Mouse (Mus musculus): ENCODE data around the gene Snx11. TPM values are rescaled to one million over a fixed set of nuclear protein-coding genes. Genes with fewer than 3 reads are reported as not detected.

The Snx11 gene
- total and polyA plus RNA-seq, 3 experiments, result 33.7 to 43.1 TPM; not detected in 1

- Histone ChIP-seq H3K27me3 (ENCODE audit: control insufficient read depth in 1 of 2, insufficient read depth in 2 of 2, low read length in 2 of 2) (no peaks in the 10 kb centered on the region), H3K4me3 (ENCODE audit: control insufficient read depth in 1 of 2, insufficient read depth in 1 of 2, low read depth in 2 of 2, low read length in 2 of 2) (no peak overlapping the region), H3K36me3 (ENCODE audit: control insufficient read depth in 1 of 2, insufficient read depth in 2 of 2, low read length in 2 of 2) (peaks cover 14 to 45% of the 10 kb centered on the region in 2 experiments), H3K9me3 (replicated peaks; ENCODE audit: insufficient read depth, low read length) (no peaks in the 10 kb centered on the region), H3K9ac (ENCODE audit: control insufficient read depth, low read depth, low read length, poor library complexity, severe bottlenecking) (no peak overlapping the region), H3K4me1 (ENCODE audit: control insufficient read depth in 1 of 2, insufficient read depth in 2 of 2, low read length in 2 of 2) (peaks cover 14 to 18% of the 10 kb centered on the region in 2 experiments; a peak in 3 of 4 replicates), H3K27ac (ENCODE audit: control insufficient read depth, low read depth, low read length) (no peak overlapping the region), H3K79me2 (ENCODE audit: control insufficient read depth, insufficient read depth, low read length, poor library complexity) (peaks cover 10% of the 10 kb centered on the region)
- TF ChIP-seq MYC (IDR thresholded peaks at IDR 0.05; ENCODE audit: low read depth, low read length), result no peak
- TF ChIP-seq MAZ (IDR thresholded peaks at IDR 0.05; ENCODE audit: low read depth, low read length), result no peak
- no peak for DNase-seq (ENCODE audit: low read depth, low spot score)
Measured at GRCm38 (mm10) chr11:96818128-96818710, 40.9 kb upstream of the Snx11 start.

- peaks cover 5 to 41% of the 10 kb centered on the region in 2 experiments for H3K36me3 ChIP-seq (ENCODE audit: control insufficient read depth in 1 of 2, insufficient read depth in 2 of 2, low read length in 2 of 2)
- H3K27ac ChIP-seq (ENCODE audit: control insufficient read depth, low read depth, low read length), result no peak overlapping the region
- DNase-seq (ENCODE audit: low read depth, low spot score), result no peak
- H3K4me1 ChIP-seq (ENCODE audit: control insufficient read depth in 1 of 2, insufficient read depth in 2 of 2, low read length in 2 of 2), result peaks cover 4 to 6% of the 10 kb centered on the region in 2 experiments; a peak in 2 of 4 replicates
- no peaks in the 10 kb centered on the region for H3K27me3 ChIP-seq (ENCODE audit: control insufficient read depth in 1 of 2, insufficient read depth in 2 of 2, low read length in 2 of 2)
- H3K4me3 ChIP-seq (ENCODE audit: control insufficient read depth in 1 of 2, insufficient read depth in 1 of 2, low read depth in 2 of 2, low read length in 2 of 2), result no peak overlapping the region
- TF ChIP-seq UBTF (IDR thresholded peaks at IDR 0.05; ENCODE audit: borderline replicate concordance, insufficient read depth, low read depth, low read length), result no peak
- peaks cover under 1% of the 10 kb centered on the region; the same call in 1 of the 2 replicates for H3K79me2 ChIP-seq (ENCODE audit: control insufficient read depth, insufficient read depth, low read length, poor library complexity)
- H3K9ac ChIP-seq (ENCODE audit: control insufficient read depth, low read depth, low read length, poor library complexity, severe bottlenecking), result no peak overlapping the region
- no peaks in the 10 kb centered on the region for H3K9me3 ChIP-seq (replicated peaks; ENCODE audit: insufficient read depth, low read length)
Measured at GRCm38 (mm10) chr11:96816979-96817378, 39.6 kb upstream of the Snx11 start.

DNA sequence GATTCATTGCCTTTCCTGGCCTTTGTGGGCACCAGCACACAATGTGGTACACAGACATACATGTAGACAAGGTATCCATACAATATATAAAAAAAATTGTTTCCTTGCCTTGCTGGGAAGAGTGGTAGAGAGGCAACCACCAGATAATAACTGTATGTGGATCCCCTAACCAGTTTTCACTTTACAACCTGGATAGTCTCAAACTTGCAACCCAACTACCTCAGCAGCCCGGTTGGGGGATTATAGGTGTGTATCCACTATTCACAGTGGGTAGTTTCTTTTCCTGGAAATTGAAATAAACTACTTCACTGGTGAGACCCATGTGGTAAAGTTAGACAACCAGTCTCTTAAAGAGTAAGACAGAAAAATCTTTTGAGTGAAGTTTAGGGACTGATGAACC, 39.1 kb upstream of the Snx11 start:
- Histone ChIP-seq H3K27ac (ENCODE audit: control insufficient read depth, low read depth, low read length) (no peak overlapping the region), H3K9ac (ENCODE audit: control insufficient read depth, low read depth, low read length, poor library complexity, severe bottlenecking) (no peak overlapping the region), H3K79me2 (ENCODE audit: control insufficient read depth, insufficient read depth, low read length, poor library complexity) (no peaks in the 10 kb centered on the region), H3K4me1 (ENCODE audit: control insufficient read depth in 1 of 2, insufficient read depth in 2 of 2, low read length in 2 of 2) (peaks cover 0 to 5% of the 10 kb centered on the region in 2 experiments; a peak in 1 of 4 replicates), H3K36me3 (ENCODE audit: control insufficient read depth in 1 of 2, insufficient read depth in 2 of 2, low read length in 2 of 2) (peaks cover 5 to 36% of the 10 kb centered on the region in 2 experiments), H3K9me3 (replicated peaks; ENCODE audit: insufficient read depth, low read length) (no peaks in the 10 kb centered on the region), H3K27me3 (ENCODE audit: control insufficient read depth in 1 of 2, insufficient read depth in 2 of 2, low read length in 2 of 2) (no peaks in the 10 kb centered on the region), H3K4me3 (ENCODE audit: control insufficient read depth in 1 of 2, insufficient read depth in 1 of 2, low read depth in 2 of 2, low read length in 2 of 2) (no peak overlapping the region)
- no peak for TF ChIP-seq CTCF (IDR thresholded peaks at IDR 0.05 in 2 of 3, conservative IDR thresholded peaks at IDR 0.05 in 1 of 3; ENCODE audit: control insufficient read depth in 1 of 3, insufficient read depth in 1 of 3, low read depth in 2 of 3, low read length in 3 of 3, poor library complexity in 1 of 3, severe bottlenecking in 1 of 3)
- TF ChIP-seq MXI1 (IDR thresholded peaks at IDR 0.05; ENCODE audit: low read depth, low read length), result 0 out of 2 replicates have a peak, but pooled peaks have one; percentile 1
- DNase-seq (ENCODE audit: low read depth, low spot score), result no peak

GRCm38 (mm10) chr11:96815895-96816294, 38.5 kb upstream of the Snx11 start:
- Histone ChIP-seq H3K36me3 (ENCODE audit: control insufficient read depth in 1 of 2, insufficient read depth in 2 of 2, low read length in 2 of 2) (peaks cover 5 to 31% of the 10 kb centered on the region in 2 experiments), H3K4me1 (ENCODE audit: control insufficient read depth in 1 of 2, insufficient read depth in 2 of 2, low read length in 2 of 2) (0 out of 4 replicates have a peak, but pooled peaks cover 0 to 2% of the 10 kb centered on the region in 2 experiments), H3K9ac (ENCODE audit: control insufficient read depth, low read depth, low read length, poor library complexity, severe bottlenecking) (no peak overlapping the region)

More at GRCm38 (mm10) chr11:96815895-96816294, 38.5 kb upstream of the Snx11 start:
- Histone ChIP-seq H3K27ac (ENCODE audit: control insufficient read depth, low read depth, low read length) (no peak overlapping the region), H3K9me3 (replicated peaks; ENCODE audit: insufficient read depth, low read length) (no peaks in the 10 kb centered on the region), H3K27me3 (ENCODE audit: control insufficient read depth in 1 of 2, insufficient read depth in 2 of 2, low read length in 2 of 2) (no peaks in the 10 kb centered on the region), H3K4me3 (ENCODE audit: control insufficient read depth in 1 of 2, insufficient read depth in 1 of 2, low read depth in 2 of 2, low read length in 2 of 2) (no peak overlapping the region), H3K79me2 (ENCODE audit: control insufficient read depth, insufficient read depth, low read length, poor library complexity) (no peaks in the 10 kb centered on the region)
- no peak for DNase-seq (ENCODE audit: low read depth, low spot score)
- TF ChIP-seq CTCF (IDR thresholded peaks at IDR 0.05 in 2 of 3, conservative IDR thresholded peaks at IDR 0.05 in 1 of 3; ENCODE audit: control insufficient read depth in 1 of 3, insufficient read depth in 1 of 3, low read depth in 2 of 3, low read length in 3 of 3, poor library complexity in 1 of 3, severe bottlenecking in 1 of 3) (no peak), RAD21 (IDR thresholded peaks at IDR 0.05; ENCODE audit: low read depth, low read length) (no peak), NRF1 (IDR thresholded peaks at IDR 0.05; ENCODE audit: insufficient read depth, low read depth, low read length, poor library complexity, severe bottlenecking) (no peak), USF1 (IDR thresholded peaks at IDR 0.05; ENCODE audit: low read depth, low read length) (no peak), POLR2AphosphoS2 (IDR thresholded peaks at IDR 0.05; ENCODE audit: low read length) (peak; percentile 85), POLR2AphosphoS5 (IDR thresholded peaks at IDR 0.05; ENCODE audit: borderline replicate concordance, low read depth, low read length) (no peak), E2F4 (IDR thresholded peaks at IDR 0.05; ENCODE audit: borderline replicate concordance, low read depth, low read length) (no peak)

All from MEL (cell line).